Mouse (Mus musculus): ENCODE measurements at regions not wholly inside any gene's neighbourhood (a gene's known extent, or its start where the extent isn't known, plus 50 kb on each side); places are given as distances from the start of the nearest gene placed in this dataset.
"Not testable (repeated sequence)": the region's sequence is repeated elsewhere in the genome, so short reads cannot be mapped to it uniquely, and the experiment has no call there.

DNA sequence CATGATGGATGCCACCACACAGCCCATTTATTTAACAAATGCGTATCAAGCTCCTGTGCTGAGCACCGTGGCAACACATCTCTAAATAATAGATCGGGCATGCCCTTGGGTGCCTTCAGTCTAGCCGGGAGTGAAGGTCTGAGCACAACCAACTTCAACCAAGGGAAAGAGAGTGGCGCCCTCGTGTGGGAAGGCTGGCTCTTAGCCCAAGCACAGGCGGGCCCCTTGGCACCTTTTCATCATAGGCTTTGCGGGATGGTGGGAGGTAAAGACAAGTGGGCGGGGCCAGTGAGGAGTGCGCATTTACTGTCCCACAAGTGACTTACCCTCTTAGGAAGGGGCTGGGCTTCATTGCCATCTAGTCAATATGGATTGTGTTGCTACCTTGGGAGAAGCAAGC is 231.6 kb upstream of the Lrfn2 start:
- 38% methylated on average over 10 of the region's 10 CpGs for WGBS
- Histone ChIP-seq H3K27me3 (ENCODE audit: insufficient read depth, low read length) (no peaks in the 10 kb centered on the region), H3K4me3 (ENCODE audit: low read depth, low read length) (no peak overlapping the region), H3K36me3 (ENCODE audit: insufficient read depth) (no peaks in the 10 kb centered on the region), H3K9ac (no peak overlapping the region), H3K4me2 (ENCODE audit: low read depth) (no peak overlapping the region), H3K9me3 (ENCODE audit: low read length) (peaks cover 10% of the 10 kb centered on the region; the same call in 1 of the 2 replicates), H3K4me1 (ENCODE audit: insufficient read depth) (no peaks in the 10 kb centered on the region), H3K27ac (ENCODE audit: low read depth, low read length) (no peak overlapping the region)
- ATAC-seq (no peak), DNase-seq (no peak)
- peak; percentile 12; the same call in 1 of the 2 replicates for TF ChIP-seq CTCF (IDR thresholded peaks at IDR 0.05; ENCODE audit: low read depth)

DNA sequence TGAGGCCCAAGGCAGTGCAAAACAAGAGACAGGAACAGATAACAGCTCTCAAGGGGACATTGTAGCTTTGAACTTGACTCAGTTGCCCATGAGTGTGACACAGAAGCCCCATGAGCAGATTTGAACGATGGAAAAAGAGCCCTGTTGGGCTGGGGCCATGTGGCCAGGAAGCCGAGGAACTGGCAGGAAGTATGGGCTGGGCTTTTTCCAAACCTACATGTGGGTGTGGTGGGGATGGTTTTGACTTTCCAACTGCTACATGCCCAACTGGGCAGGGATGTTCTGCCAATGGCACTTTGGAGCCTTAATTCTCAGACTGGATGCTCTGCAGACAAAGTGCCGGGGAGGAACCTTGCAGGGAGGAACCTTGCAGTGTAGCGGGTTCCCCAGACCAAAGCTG is 211.7 kb upstream of the Lrfn2 start:
- no peaks in the 10 kb centered on the region for H3K4me1 ChIP-seq (ENCODE audit: insufficient read depth)
- no peaks in the 10 kb centered on the region for H3K27me3 ChIP-seq (ENCODE audit: insufficient read depth, low read length)
- WGBS = 75% methylated on average over 4 of the region's 4 CpGs
- no peaks in the 10 kb centered on the region for H3K9me3 ChIP-seq (ENCODE audit: low read length)
- H3K27ac ChIP-seq (ENCODE audit: low read depth, low read length) = no peak overlapping the region
- H3K4me2 ChIP-seq (ENCODE audit: low read depth) = no peak overlapping the region
- H3K9ac ChIP-seq = no peak overlapping the region
- DNase-seq = no peak
- ATAC-seq = no peak
- H3K36me3 ChIP-seq (ENCODE audit: insufficient read depth) = no peaks in the 10 kb centered on the region
- H3K4me3 ChIP-seq (ENCODE audit: low read depth, low read length) = no peak overlapping the region
- no peak for TF ChIP-seq CTCF (IDR thresholded peaks at IDR 0.05; ENCODE audit: low read depth)

DNA sequence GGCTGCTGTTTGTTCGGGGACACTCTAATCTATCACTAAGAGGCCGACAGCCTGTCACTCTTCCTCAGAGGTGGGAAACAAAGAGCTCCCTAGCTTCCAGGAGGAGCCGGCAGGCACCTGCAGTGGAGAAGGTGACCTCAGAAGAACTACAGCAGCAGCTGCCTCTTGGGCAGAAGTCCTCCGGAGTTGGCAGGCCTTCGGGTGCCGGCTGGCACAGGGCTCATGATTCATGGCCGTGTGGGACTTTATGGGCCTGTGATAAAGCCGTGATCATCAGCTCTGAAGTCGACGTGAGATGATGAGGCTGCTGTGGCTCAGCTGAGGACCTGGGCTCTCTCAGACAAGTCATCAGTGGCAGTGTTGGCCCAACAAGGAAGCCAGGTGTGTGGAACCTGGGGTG is 208.9 kb upstream of the Lrfn2 start:
- WGBS = 79% methylated on average over 10 of the region's 10 CpGs
- H3K4me2 ChIP-seq (ENCODE audit: low read depth) = no peak overlapping the region
- no peak for DNase-seq

DNA sequence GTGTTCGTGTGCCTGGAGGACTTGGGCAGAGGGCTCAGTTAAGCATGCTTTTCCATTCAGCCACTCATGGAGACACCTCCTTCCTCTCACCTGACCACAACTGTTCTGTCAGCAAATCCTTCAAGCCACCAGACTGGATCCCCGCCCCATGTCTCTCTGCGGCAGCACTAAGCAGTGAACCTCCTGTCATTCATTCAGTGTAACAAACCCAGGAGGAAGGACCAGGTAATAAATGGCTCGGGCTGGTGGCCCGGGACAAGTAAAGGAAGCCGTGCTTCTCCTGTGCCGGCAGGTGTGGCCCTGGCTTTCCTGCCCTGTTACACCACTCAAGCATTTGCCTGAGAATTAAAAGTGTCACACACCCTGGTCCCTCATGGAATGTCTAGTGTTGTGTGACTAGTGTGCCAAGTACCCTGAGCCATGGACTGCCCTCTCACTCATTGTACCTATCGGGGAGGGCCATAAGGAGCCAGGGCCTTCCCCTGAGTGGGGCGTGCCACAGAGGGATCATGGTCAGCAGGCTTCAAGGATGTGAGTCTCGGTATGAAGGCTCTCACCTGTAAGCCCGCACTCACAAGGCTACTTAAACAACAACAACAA is 207.6 kb upstream of the Lrfn2 start:
- TF ChIP-seq CTCF (IDR thresholded peaks at IDR 0.05; ENCODE audit: low read depth) = no peak
- DNase-seq = no peak
- Histone ChIP-seq H3K27ac (ENCODE audit: low read depth, low read length) (no peak overlapping the region), H3K9ac (no peak overlapping the region), H3K27me3 (ENCODE audit: insufficient read depth, low read length) (no peaks in the 10 kb centered on the region), H3K4me2 (ENCODE audit: low read depth) (no peak overlapping the region), H3K9me3 (ENCODE audit: low read length) (no peaks in the 10 kb centered on the region), H3K4me1 (ENCODE audit: insufficient read depth) (no peaks in the 10 kb centered on the region), H3K4me3 (ENCODE audit: low read depth, low read length) (no peak overlapping the region), H3K36me3 (ENCODE audit: insufficient read depth) (no peaks in the 10 kb centered on the region)
- WGBS = 90% methylated on average over 11 of the region's 11 CpGs
- no peak for ATAC-seq

More for the DNA sequence above, 208.9 kb upstream of the Lrfn2 start:
- no peak for TF ChIP-seq CTCF (IDR thresholded peaks at IDR 0.05; ENCODE audit: low read depth)
- no peak overlapping the region for H3K27ac ChIP-seq (ENCODE audit: low read depth, low read length)
- no peak overlapping the region for H3K4me3 ChIP-seq (ENCODE audit: low read depth, low read length)
- no peaks in the 10 kb centered on the region for H3K9me3 ChIP-seq (ENCODE audit: low read length)
- ATAC-seq = no peak
- no peaks in the 10 kb centered on the region for H3K27me3 ChIP-seq (ENCODE audit: insufficient read depth, low read length)
- no peak overlapping the region for H3K9ac ChIP-seq
- no peaks in the 10 kb centered on the region for H3K4me1 ChIP-seq (ENCODE audit: insufficient read depth)
- H3K36me3 ChIP-seq (ENCODE audit: insufficient read depth) = no peaks in the 10 kb centered on the region

DNA sequence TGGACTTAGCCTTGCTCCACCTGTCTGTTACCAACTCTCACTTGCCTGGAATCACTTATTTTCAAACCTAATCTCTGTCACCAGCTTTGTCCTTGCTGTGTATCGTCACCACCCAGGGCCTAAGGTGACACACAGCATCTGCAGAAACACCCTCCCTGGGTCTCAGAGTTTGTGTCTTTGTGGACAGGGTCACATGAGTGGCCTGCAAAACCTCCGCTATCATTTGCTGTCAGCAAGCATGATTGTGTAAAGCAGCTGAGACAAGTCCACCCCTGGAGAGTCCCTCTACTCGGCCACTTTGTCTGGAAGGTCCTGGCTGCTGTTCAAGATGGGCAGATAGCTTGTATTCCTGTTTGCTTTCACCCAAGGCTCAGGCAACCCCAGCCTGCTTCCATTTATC is 205.7 kb upstream of the Lrfn2 start:
- no peak for ATAC-seq
- no peaks in the 10 kb centered on the region for H3K27me3 ChIP-seq (ENCODE audit: insufficient read depth, low read length)
- H3K4me1 ChIP-seq (ENCODE audit: insufficient read depth) = no peaks in the 10 kb centered on the region
- WGBS = 74% methylated on average over 3 of the region's 3 CpGs
- no peak overlapping the region for H3K9ac ChIP-seq
- no peak overlapping the region for H3K4me2 ChIP-seq (ENCODE audit: low read depth)
- no peak overlapping the region for H3K4me3 ChIP-seq (ENCODE audit: low read depth, low read length)
- TF ChIP-seq CTCF (IDR thresholded peaks at IDR 0.05; ENCODE audit: low read depth) = no peak
- DNase-seq = no peak
- H3K36me3 ChIP-seq (ENCODE audit: insufficient read depth) = no peaks in the 10 kb centered on the region
- H3K27ac ChIP-seq (ENCODE audit: low read depth, low read length) = no peak overlapping the region
- no peaks in the 10 kb centered on the region for H3K9me3 ChIP-seq (ENCODE audit: low read length)

DNA sequence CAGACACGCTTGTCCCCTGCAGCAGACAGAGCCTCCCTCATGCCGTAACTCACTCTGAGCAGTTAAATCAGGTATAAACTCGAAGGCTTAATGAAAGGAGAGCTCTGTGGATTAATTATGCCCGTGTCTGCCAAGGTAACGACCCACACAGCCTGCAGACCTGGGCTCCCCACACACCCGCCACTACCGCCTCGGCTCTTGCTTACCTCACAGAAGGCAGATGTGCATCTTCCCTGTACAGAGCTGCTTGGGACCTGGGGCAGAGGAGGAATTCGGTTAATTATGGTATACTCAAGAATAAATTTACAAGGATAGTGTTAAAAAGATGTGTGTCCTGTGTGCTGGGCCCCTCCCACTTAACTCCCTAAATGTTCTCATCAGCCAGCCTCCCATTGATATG is 198.4 kb upstream of the Lrfn2 start:
- no peak overlapping the region for H3K4me2 ChIP-seq (ENCODE audit: low read depth)
- H3K27me3 ChIP-seq (ENCODE audit: insufficient read depth, low read length) = no peaks in the 10 kb centered on the region
- no peak for DNase-seq
- WGBS = 54% methylated on average over 9 of the region's 9 CpGs
- no peak overlapping the region for H3K4me3 ChIP-seq (ENCODE audit: low read depth, low read length)
- ATAC-seq = no peak
- H3K36me3 ChIP-seq (ENCODE audit: insufficient read depth) = no peaks in the 10 kb centered on the region
- no peaks in the 10 kb centered on the region for H3K4me1 ChIP-seq (ENCODE audit: insufficient read depth)
- no peak for TF ChIP-seq CTCF (IDR thresholded peaks at IDR 0.05; ENCODE audit: low read depth)
- no peaks in the 10 kb centered on the region for H3K9me3 ChIP-seq (ENCODE audit: low read length)
- H3K27ac ChIP-seq (ENCODE audit: low read depth, low read length) = no peak overlapping the region
- no peak overlapping the region for H3K9ac ChIP-seq

DNA sequence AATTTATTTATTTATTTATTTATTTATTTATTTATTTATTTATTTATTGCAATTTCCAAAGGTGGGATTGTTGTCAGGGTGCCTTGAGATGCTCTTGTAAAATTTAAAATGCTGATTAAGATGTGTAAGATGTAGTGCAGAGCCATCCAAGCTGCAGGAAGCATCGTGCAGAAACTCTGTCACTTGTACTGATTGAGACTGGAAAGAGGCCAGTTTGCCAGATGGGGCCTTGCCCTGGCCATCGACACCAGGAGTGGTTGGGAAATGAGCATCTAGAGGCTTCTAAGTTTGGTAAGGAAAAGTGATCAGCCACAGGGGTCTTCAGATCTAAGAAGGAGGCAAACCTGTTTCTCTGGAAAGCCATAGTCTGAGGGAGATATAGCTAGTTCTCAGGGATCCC is 195.0 kb upstream of the Lrfn2 start:
- H3K27ac ChIP-seq (ENCODE audit: low read depth, low read length); H3K36me3 ChIP-seq (ENCODE audit: insufficient read depth); ATAC-seq; H3K9me3 ChIP-seq (ENCODE audit: low read length); DNase-seq; H3K4me2 ChIP-seq (ENCODE audit: low read depth); H3K9ac ChIP-seq; H3K4me3 ChIP-seq (ENCODE audit: low read depth, low read length); H3K27me3 ChIP-seq (ENCODE audit: insufficient read depth, low read length); H3K4me1 ChIP-seq (ENCODE audit: insufficient read depth): not testable (repeated sequence)
- 51% methylated on average over 2 of the region's 2 CpGs for WGBS
